Mouse (Mus musculus) testis, adult 2 months (tissue): Measurements from ENCODE around the gene Abcg5. TPM values are rescaled to one million over a fixed set of nuclear protein-coding genes. Genes with fewer than 3 reads are reported as not detected.

Source experiments
- H3K27ac ChIP-seq: fragments of 200-500 bp; 2 replicates; pipeline ENCODE4 v1.5.1; 2012; ENCODE audit warnings: low read depth, low read length; ENCODE audit not compliant: control insufficient read depth, insufficient read depth
- H3K27me3 ChIP-seq: fragments of 200-500 bp; 2 replicates; pipeline ENCODE4 v1.6.1; 2012; ENCODE audit warnings: mild to moderate bottlenecking, low read length, moderate library complexity; ENCODE audit not compliant: control insufficient read depth, insufficient read depth
- H3K36me3 ChIP-seq: fragments of 200-500 bp; 2 replicates; pipeline ENCODE4 v1.6.1; 2012; ENCODE audit warnings: mild to moderate bottlenecking, low read length; ENCODE audit not compliant: control insufficient read depth, insufficient read depth
- H3K4me1 ChIP-seq: fragments of 200-500 bp; 2 replicates; pipeline ENCODE4 v1.6.1; 2012; ENCODE audit warnings: low read length; ENCODE audit not compliant: control insufficient read depth, insufficient read depth
- H3K4me3 ChIP-seq: fragments of 200-500 bp; 2 replicates; pipeline ENCODE4 v1.5.1; 2012; ENCODE audit warnings: low read depth, mild to moderate bottlenecking, low read length, moderate library complexity, mixed read lengths; ENCODE audit not compliant: control insufficient read depth
- CTCF ChIP-seq: fragments of 200-500 bp; IDR thresholded peaks from 2 replicates; pipeline ENCODE4 v1.5.1; 2012; ENCODE audit warnings: low read depth, mild to moderate bottlenecking, inconsistent platforms, low read length, moderate library complexity; ENCODE audit not compliant: control insufficient read depth, insufficient read depth, insufficient replicate concordance
- POLR2A ChIP-seq: fragments of 200-500 bp; IDR thresholded peaks from 2 replicates; pipeline ENCODE4 v1.6.1; 2012; ENCODE audit warnings: low read depth, mild to moderate bottlenecking, inconsistent platforms, low read length, moderate library complexity; ENCODE audit not compliant: control insufficient read depth
- polyA plus RNA-seq: library from polyadenylated mRNA; depleted of rRNA; stranded (reverse); fragments of >200 nt; gene quantifications from 2 replicates; pipeline ENCODE4 v1.2.3, GENCODE M21; 2012

The Abcg5 gene
- polyA plus RNA-seq, 1 experiment, result 0.40 TPM

DNA sequence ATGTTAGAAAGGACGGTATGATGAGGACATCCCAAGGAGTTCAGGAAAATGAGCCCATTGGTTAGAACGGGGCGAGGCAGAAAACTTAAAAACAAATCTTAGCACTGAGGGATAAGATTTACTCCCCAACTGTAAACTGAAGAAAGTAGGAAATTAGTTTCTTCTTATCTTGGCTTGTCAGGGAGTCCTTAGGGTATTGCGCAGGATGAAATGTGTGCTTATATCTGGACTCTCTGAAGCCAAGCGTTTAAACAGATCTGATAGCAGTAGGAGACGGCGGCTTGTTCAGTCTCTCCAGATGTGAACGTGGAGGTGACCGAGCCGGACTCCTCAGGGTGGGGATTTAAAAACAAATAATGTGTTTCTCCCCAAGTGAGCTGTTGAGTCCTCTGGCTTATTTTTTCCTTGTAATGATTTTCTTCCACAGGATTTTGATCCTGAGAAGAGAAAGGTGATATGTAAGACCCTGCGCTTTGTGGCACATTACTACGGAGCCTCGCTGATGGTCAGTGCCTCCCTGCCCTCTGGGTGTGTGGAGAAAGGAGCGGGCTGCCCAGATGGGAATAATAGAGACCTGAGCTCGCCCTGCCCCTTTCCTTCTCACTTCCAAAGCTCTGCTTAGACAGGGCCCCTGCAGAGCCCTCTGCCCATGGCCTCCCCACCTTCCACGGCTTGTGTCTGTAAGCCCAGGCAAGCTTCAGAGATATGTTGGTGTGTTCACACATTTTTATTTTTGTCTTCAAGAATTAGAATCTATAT is 38.3 kb downstream of the Abcg5 start:
- no peaks in the 10 kb centered on the region for H3K4me1 ChIP-seq
- no peaks in the 10 kb centered on the region for H3K27me3 ChIP-seq
- no peak overlapping the region for H3K27ac ChIP-seq
- H3K4me3 ChIP-seq, result no peak overlapping the region
- TF ChIP-seq POLR2A (no peak), CTCF (no peak)
- H3K36me3 ChIP-seq, result no peaks in the 10 kb centered on the region

- TF ChIP-seq CTCF (no peak), POLR2A (no peak)
- no peak overlapping the region for H3K4me3 ChIP-seq
- H3K27me3 ChIP-seq, result no peaks in the 10 kb centered on the region
- H3K4me1 ChIP-seq, result no peaks in the 10 kb centered on the region
- H3K27ac ChIP-seq, result no peak overlapping the region
- no peaks in the 10 kb centered on the region for H3K36me3 ChIP-seq
Measured at GRCm38 (mm10) chr17:84642324-84642723, 40.5 kb downstream of the Abcg5 start.

DNA sequence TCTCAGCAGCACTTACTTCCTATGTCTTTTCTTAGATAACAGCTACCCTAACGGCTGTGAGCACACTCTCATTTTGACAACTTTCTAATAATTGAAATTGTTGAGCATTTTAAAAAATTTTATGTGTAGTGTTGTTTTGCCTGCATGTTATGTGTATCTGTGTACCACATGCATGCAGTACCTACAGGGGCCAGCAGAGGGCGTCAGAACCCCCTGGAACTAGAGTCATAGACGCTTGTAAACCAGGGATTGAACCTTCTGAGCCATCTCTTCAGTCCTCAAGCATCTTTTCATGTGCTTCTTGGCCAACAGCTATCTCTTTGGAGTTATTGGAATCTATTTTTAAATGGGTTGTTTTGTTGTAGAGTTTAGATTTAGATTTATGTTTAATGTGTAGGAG is 40.9 kb downstream of the Abcg5 start:
- no peaks in the 10 kb centered on the region for H3K36me3 ChIP-seq
- H3K4me3 ChIP-seq, result no peak overlapping the region
- H3K27ac ChIP-seq, result no peak overlapping the region
- no peaks in the 10 kb centered on the region for H3K27me3 ChIP-seq
- TF ChIP-seq CTCF (peak; percentile 60; the same call in 1 of the 2 replicates), POLR2A (no peak)
- H3K4me1 ChIP-seq, result no peaks in the 10 kb centered on the region

DNA sequence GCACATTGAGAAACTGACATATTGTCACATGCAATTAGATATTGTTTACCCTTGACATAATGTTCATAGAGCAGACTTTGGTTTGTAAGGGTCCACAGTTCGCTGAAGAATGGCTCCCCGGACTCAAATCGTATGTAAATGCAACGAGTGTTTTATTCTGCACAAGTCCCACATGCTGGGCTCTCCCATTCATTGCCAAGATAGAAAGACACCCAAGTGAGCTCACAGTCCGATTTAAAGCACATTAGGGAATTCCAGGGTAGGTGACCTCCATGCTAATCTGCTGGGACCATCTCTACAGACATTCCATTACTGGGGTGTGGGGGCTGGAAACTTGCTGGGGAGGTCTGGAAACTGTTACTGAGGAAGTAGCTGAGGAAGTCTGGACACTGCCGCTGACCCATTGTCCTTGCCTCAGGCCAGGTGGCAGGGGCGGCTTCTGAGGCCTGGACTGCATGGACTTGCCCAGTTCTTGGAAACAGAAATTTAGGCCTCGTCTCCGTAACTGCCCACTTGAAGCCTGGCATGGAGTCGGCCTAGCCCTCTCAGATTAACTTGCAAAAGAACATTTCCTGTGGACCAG is 42.9 kb downstream of the Abcg5 start:
- Histone ChIP-seq H3K27ac (no peak overlapping the region), H3K4me3 (no peak overlapping the region), H3K36me3 (no peaks in the 10 kb centered on the region), H3K4me1 (no peaks in the 10 kb centered on the region), H3K27me3 (no peaks in the 10 kb centered on the region)
- TF ChIP-seq CTCF, result no peak
- TF ChIP-seq POLR2A, result no peak

DNA sequence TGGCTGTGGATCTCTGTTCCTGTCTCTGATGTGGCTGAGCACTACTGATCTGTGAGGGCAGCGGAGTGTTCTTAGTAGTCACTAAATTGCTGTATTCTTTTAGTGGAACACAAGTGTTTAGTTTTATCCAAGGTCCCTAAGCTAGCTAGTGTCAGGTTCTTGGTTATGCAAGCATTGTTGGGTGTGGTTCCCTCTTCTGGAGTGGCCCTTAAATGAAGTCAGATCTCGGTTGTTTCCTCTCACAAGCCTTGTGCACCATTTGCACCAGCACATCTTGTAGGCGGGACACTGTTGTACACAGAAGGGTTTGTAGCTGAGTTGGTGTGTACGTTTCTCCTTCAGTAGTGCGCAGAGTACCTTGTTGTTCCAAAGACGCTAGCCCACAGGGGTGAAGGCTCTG is 44.8 kb downstream of the Abcg5 start:
- H3K27ac ChIP-seq, result no peak overlapping the region
- H3K4me1 ChIP-seq, result no peaks in the 10 kb centered on the region
- H3K36me3 ChIP-seq, result no peaks in the 10 kb centered on the region
- H3K4me3 ChIP-seq, result no peak overlapping the region
- no peaks in the 10 kb centered on the region for H3K27me3 ChIP-seq
- TF ChIP-seq POLR2A, result no peak
- TF ChIP-seq CTCF, result no peak

DNA sequence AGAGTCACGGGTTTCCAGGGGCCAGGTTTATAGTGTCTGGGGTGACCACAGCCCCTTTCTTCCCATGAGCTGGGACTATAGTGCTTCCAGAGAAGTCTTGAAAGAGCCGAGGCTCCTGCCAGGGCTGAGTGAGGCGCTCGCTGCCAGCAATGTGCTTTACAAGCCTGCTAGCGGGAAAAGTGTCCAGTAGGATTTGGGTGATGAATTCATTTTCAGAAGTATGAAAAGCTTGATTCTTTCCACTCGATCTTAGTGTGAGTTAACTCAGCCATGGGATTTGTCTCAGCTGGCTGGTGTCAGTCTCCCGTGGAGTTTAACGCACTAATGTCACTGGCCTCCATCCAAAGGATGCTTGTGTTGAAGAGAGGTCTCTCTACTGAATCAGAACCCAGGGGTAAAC is 46.5 kb downstream of the Abcg5 start:
- H3K4me1 ChIP-seq, result no peaks in the 10 kb centered on the region
- H3K36me3 ChIP-seq, result no peaks in the 10 kb centered on the region
- no peak overlapping the region for H3K4me3 ChIP-seq
- no peaks in the 10 kb centered on the region for H3K27me3 ChIP-seq
- no peak for TF ChIP-seq CTCF
- no peak for TF ChIP-seq POLR2A
- H3K27ac ChIP-seq, result no peak overlapping the region

GRCm38 (mm10) chr17:84633443-84633842 is 49.4 kb downstream of the Abcg5 start:
- H3K27ac ChIP-seq, result no peak overlapping the region
- H3K27me3 ChIP-seq, result no peaks in the 10 kb centered on the region
- TF ChIP-seq POLR2A (no peak), CTCF (no peak)
- no peaks in the 10 kb centered on the region for H3K4me1 ChIP-seq
- H3K4me3 ChIP-seq, result no peak overlapping the region
- H3K36me3 ChIP-seq, result no peaks in the 10 kb centered on the region

GRCm38 (mm10) chr17:84631836-84632235 is 51.0 kb downstream of the Abcg5 start:
- Histone ChIP-seq H3K4me3 (no peak overlapping the region), H3K27ac (no peak overlapping the region), H3K36me3 (no peaks in the 10 kb centered on the region), H3K4me1 (peaks cover 3% of the 10 kb centered on the region), H3K27me3 (no peaks in the 10 kb centered on the region)
- no peak for TF ChIP-seq CTCF
- no peak for TF ChIP-seq POLR2A
